Comparison of ENCODE assay signal across 15 mouse cellular contexts in the genomic region with DNA sequence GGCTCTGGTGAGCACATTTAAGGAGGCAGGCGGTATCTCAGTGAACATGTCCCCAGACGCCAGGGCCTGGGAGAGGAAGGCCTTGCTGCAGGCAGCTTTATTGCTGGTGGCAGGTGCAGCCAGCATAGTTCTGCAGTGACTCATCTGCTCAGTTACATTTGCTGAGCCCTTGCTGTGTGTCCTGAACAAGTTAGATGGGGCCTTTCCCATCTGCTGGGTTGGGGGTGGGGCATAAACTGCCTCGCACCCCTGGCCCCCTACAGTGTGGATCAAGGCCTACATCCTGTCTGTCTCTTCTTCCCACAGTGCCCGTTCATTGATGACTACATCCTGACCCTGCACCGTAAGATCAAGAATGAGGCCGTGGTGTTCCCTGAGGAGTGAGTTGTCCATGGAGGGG. TPM values are rescaled to one million over a fixed set of nuclear protein-coding genes. Genes with fewer than 3 reads are reported as not detected.
DNase-seq lines count a peak whose midpoint lies in the region; ATAC-seq and TF ChIP-seq lines count a peak whose summit lies in the region.
"Had no signal": no experiment of that assay in that cellular context is flagged by ENCODE, and none has a peak within 500 bp of the region (broad histone marks: within the 10 kb centered on the region; RNA-seq: fewer than 3 reads in every experiment).

No protein-coding gene starts in this region.

- 66% methylated on average over 6 of the region's 6 CpGs for WGBS in embryonic facial prominence, embryonic 14.5 days
- WGBS in embryonic facial prominence, embryonic 10.5 days = 66% methylated on average over 6 of the region's 6 CpGs
- 60% methylated on average over 6 of the region's 6 CpGs for WGBS in stomach, embryonic 14.5 days
- WGBS in stomach, postnatal 0 days = 56% methylated on average over 6 of the region's 6 CpGs
- 64% methylated on average over 6 of the region's 6 CpGs for WGBS in midbrain, postnatal 0 days

- H3K9me3 ChIP-seq in embryonic facial prominence, embryonic 14.5 days (ENCODE audit: control insufficient read depth, low read length) = no peaks in the 10 kb centered on the region
- no peaks in the 10 kb centered on the region for H3K9me3 ChIP-seq in embryonic facial prominence, embryonic 10.5 days
- no peaks in the 10 kb centered on the region for H3K9me3 ChIP-seq in stomach, embryonic 14.5 days (ENCODE audit: control insufficient read depth, low read depth, low read length)
- no peaks in the 10 kb centered on the region for H3K9me3 ChIP-seq in stomach, postnatal 0 days (ENCODE audit: control insufficient read depth, low read length)
- no peaks in the 10 kb centered on the region for H3K9me3 ChIP-seq in midbrain, postnatal 0 days (ENCODE audit: low read length)
- H3K9me3 ChIP-seq: hindbrain, embryonic 10.5 days had no signal

- H3K4me3 ChIP-seq in embryonic facial prominence, embryonic 14.5 days (ENCODE audit: low read depth, low read length) = no peak overlapping the region
- no peak overlapping the region for H3K4me3 ChIP-seq in embryonic facial prominence, embryonic 10.5 days
- H3K4me3 ChIP-seq in stomach, embryonic 14.5 days (ENCODE audit: low read depth, low read length) = no peak overlapping the region
- H3K4me3 ChIP-seq in stomach, postnatal 0 days (ENCODE audit: low read depth, low read length) = no peak overlapping the region
- H3K4me3 ChIP-seq in midbrain, postnatal 0 days (ENCODE audit: low read depth, low read length) = no peak overlapping the region
- H3K4me3 ChIP-seq: hindbrain, embryonic 10.5 days had no signal

- TF ChIP-seq EP300 in stomach, postnatal 0 days (optimal IDR thresholded peaks at IDR 0.05) = no peak

- H3K27me3 ChIP-seq in embryonic facial prominence, embryonic 14.5 days (replicated peaks; ENCODE audit: control insufficient read depth, insufficient read depth, low read length) = no peaks in the 10 kb centered on the region
- H3K27me3 ChIP-seq in embryonic facial prominence, embryonic 10.5 days (replicated peaks; ENCODE audit: low read depth, poor library complexity, severe bottlenecking) = peaks cover 7% of the 10 kb centered on the region; the same call in 1 of the 2 replicates
- no peaks in the 10 kb centered on the region for H3K27me3 ChIP-seq in stomach, embryonic 14.5 days (ENCODE audit: control insufficient read depth, insufficient read depth, low read length)
- H3K27me3 ChIP-seq in stomach, postnatal 0 days (ENCODE audit: control insufficient read depth, insufficient read depth, low read length) = no peaks in the 10 kb centered on the region
- no peaks in the 10 kb centered on the region for H3K27me3 ChIP-seq in midbrain, postnatal 0 days (ENCODE audit: insufficient read depth, low read length)

- no peak for TF ChIP-seq CTCF in stomach, postnatal 0 days (IDR thresholded peaks at IDR 0.05; ENCODE audit: low read depth)
- no peak for TF ChIP-seq CTCF in midbrain, postnatal 0 days (IDR thresholded peaks at IDR 0.05)

- ATAC-seq in embryonic facial prominence, embryonic 14.5 days (ENCODE audit: low read depth) = peak; percentile 75
- ATAC-seq in stomach, embryonic 14.5 days (ENCODE audit: insufficient number of reproducible peaks, insufficient read depth, low FRiP score, low read depth) = peak; percentile 39; the same call in 1 of the 2 replicates
- ATAC-seq in stomach, postnatal 0 days (ENCODE audit: low FRiP score, low TSS enrichment) = no peak; the same call in 1 of the 2 replicates
- ATAC-seq in midbrain, postnatal 0 days (ENCODE audit: low FRiP score) = no peak

- H3K36me3 ChIP-seq in embryonic facial prominence, embryonic 14.5 days (ENCODE audit: control insufficient read depth, insufficient read depth, low read length) = peaks cover 6% of the 10 kb centered on the region; the same call in 1 of the 2 replicates
- H3K36me3 ChIP-seq in embryonic facial prominence, embryonic 10.5 days (replicated peaks) = no peaks in the 10 kb centered on the region
- H3K36me3 ChIP-seq in stomach, embryonic 14.5 days (ENCODE audit: control insufficient read depth, insufficient read depth, low read length) = peaks cover 2% of the 10 kb centered on the region; the same call in 1 of the 2 replicates
- peaks cover 5% of the 10 kb centered on the region; the same call in 1 of the 2 replicates for H3K36me3 ChIP-seq in stomach, postnatal 0 days (ENCODE audit: control insufficient read depth, insufficient read depth, low read length)
- H3K36me3 ChIP-seq in midbrain, postnatal 0 days (ENCODE audit: insufficient read depth, low read length) = peaks cover 48% of the 10 kb centered on the region
- H3K36me3 ChIP-seq: hindbrain, embryonic 10.5 days had no signal

- no peaks in the 10 kb centered on the region for H3K4me1 ChIP-seq in embryonic facial prominence, embryonic 14.5 days (ENCODE audit: control insufficient read depth, insufficient read depth, low read length)
- H3K4me1 ChIP-seq in embryonic facial prominence, embryonic 10.5 days = no peaks in the 10 kb centered on the region
- H3K4me1 ChIP-seq in stomach, embryonic 14.5 days (ENCODE audit: control insufficient read depth, insufficient read depth, low read length) = no peaks in the 10 kb centered on the region
- H3K4me1 ChIP-seq in stomach, postnatal 0 days (replicated peaks; ENCODE audit: control insufficient read depth, insufficient read depth) = no peaks in the 10 kb centered on the region
- no peaks in the 10 kb centered on the region for H3K4me1 ChIP-seq in midbrain, postnatal 0 days (ENCODE audit: insufficient read depth, low read length)

- peak; percentile 68 for DNase-seq in embryonic facial prominence, embryonic 14.5 days (ENCODE audit: low spot score)
- DNase-seq in embryonic facial prominence, embryonic 10.5 days (ENCODE audit: low spot score) = no peak
- no peak for DNase-seq in stomach, postnatal 0 days (ENCODE audit: low spot score)
- DNase-seq in adrenal gland, postnatal 14 days = peak; percentile 47
- peak; percentile 36 for DNase-seq in retina, embryonic 14.5 days (ENCODE audit: low spot score)
- no peak for DNase-seq in midbrain, postnatal 0 days (ENCODE audit: low spot score)
- no peak for DNase-seq in lung, postnatal 10 days
- DNase-seq: cerebellum, postnatal 10 days; gastrocnemius, postnatal 10 days; lung, embryonic 14.5 days; midbrain, embryonic 14.5 days; spleen, adult 18-20 months; thymus, postnatal 25 days had no signal

- no peak overlapping the region for H3K27ac ChIP-seq in embryonic facial prominence, embryonic 14.5 days (replicated peaks; ENCODE audit: low read depth, low read length)
- H3K27ac ChIP-seq in embryonic facial prominence, embryonic 10.5 days (replicated peaks) = no peak overlapping the region
- no peak overlapping the region for H3K27ac ChIP-seq in stomach, embryonic 14.5 days (ENCODE audit: low read length)
- H3K27ac ChIP-seq in stomach, postnatal 0 days (replicated peaks) = no peak overlapping the region
- no peak overlapping the region for H3K27ac ChIP-seq in midbrain, postnatal 0 days (ENCODE audit: low read depth, low read length)
- H3K27ac ChIP-seq: hindbrain, embryonic 10.5 days had no signal

- no peak overlapping the region for H3K4me2 ChIP-seq in embryonic facial prominence, embryonic 14.5 days (ENCODE audit: low read depth, low read length)
- H3K4me2 ChIP-seq in stomach, embryonic 14.5 days (replicated peaks; ENCODE audit: low read depth, low read length) = no peak overlapping the region
- no peak overlapping the region for H3K4me2 ChIP-seq in stomach, postnatal 0 days (replicated peaks; ENCODE audit: low read depth)
- no peak overlapping the region for H3K4me2 ChIP-seq in midbrain, postnatal 0 days (ENCODE audit: low read depth, low read length, poor library complexity, severe bottlenecking)
- H3K4me2 ChIP-seq: lung, embryonic 14.5 days had no signal

- H3K9ac ChIP-seq in embryonic facial prominence, embryonic 14.5 days (ENCODE audit: low read depth, low read length) = no peak overlapping the region
- no peak overlapping the region for H3K9ac ChIP-seq in stomach, embryonic 14.5 days (replicated peaks; ENCODE audit: low read depth, low read length)
- H3K9ac ChIP-seq in stomach, postnatal 0 days (ENCODE audit: low read length) = no peak overlapping the region
- H3K9ac ChIP-seq in midbrain, postnatal 0 days (replicated peaks; ENCODE audit: low read length, poor library complexity, severe bottlenecking) = no peak overlapping the region
- H3K9ac ChIP-seq: lung, embryonic 14.5 days had no signal

RNA-seq across cellular contexts. Expression of gene Ncbp3, which starts 10.7 kb away (rescaled TPM):
- 9.2 and 9.5 TPM in 2 replicates for polyA plus RNA-seq in embryonic facial prominence, embryonic 14.5 days (2014; fragmentation: Nextera tagmentation; extraction: Ambion mirVana)
- polyA plus RNA-seq in embryonic facial prominence, embryonic 10.5 days (2016; fragmentation: Nextera tagmentation; extraction: Ambion mirVana) = 13.7 and 13.8 TPM in 2 replicates
- 13.6 and 15.1 TPM in 2 replicates for polyA plus RNA-seq in stomach, embryonic 14.5 days (2014; fragmentation: Nextera tagmentation; extraction: Ambion mirVana)
- polyA plus RNA-seq in stomach, postnatal 0 days (2015; fragmentation: Nextera tagmentation; extraction: Ambion mirVana) = 4.9 TPM in 2 replicates
- 9.2 and 10.9 TPM in 2 replicates for total RNA-seq in adrenal gland, postnatal 14 days (2021)
- 7.2 and 11.7 TPM in 2 replicates for total RNA-seq in midbrain, postnatal 0 days (2014; rRNA removed)
- polyA plus RNA-seq in midbrain, postnatal 0 days (2015; fragmentation: Nextera tagmentation; extraction: Ambion mirVana) = 6.1 and 7.9 TPM in 2 replicates

RNA-seq across cellular contexts. Expression of gene Camkk1, which starts 18.1 kb away (rescaled TPM):
- 6.0 TPM in 2 replicates for polyA plus RNA-seq in embryonic facial prominence, embryonic 14.5 days (2014; fragmentation: Nextera tagmentation; extraction: Ambion mirVana)
- 5.6 and 6.9 TPM in 2 replicates for polyA plus RNA-seq in embryonic facial prominence, embryonic 10.5 days (2016; fragmentation: Nextera tagmentation; extraction: Ambion mirVana)
- polyA plus RNA-seq in stomach, embryonic 14.5 days (2014; fragmentation: Nextera tagmentation; extraction: Ambion mirVana) = 4.3 and 5.0 TPM in 2 replicates
- 6.7 and 7.1 TPM in 2 replicates for polyA plus RNA-seq in stomach, postnatal 0 days (2015; fragmentation: Nextera tagmentation; extraction: Ambion mirVana)
- total RNA-seq in adrenal gland, postnatal 14 days (2021) = 1.3 and 1.5 TPM in 2 replicates
- total RNA-seq in midbrain, postnatal 0 days (2014; rRNA removed) = 26.7 and 28.6 TPM in 2 replicates
- polyA plus RNA-seq in midbrain, postnatal 0 days (2015; fragmentation: Nextera tagmentation; extraction: Ambion mirVana) = 27.7 and 30.2 TPM in 2 replicates

RNA-seq across cellular contexts. Expression of gene P2rx1, which starts 38.0 kb away (rescaled TPM):
- 2.3 and 3.0 TPM in 2 replicates for polyA plus RNA-seq in embryonic facial prominence, embryonic 14.5 days (2014; fragmentation: Nextera tagmentation; extraction: Ambion mirVana)
- 0.79 and 1.0 TPM in 2 replicates for polyA plus RNA-seq in embryonic facial prominence, embryonic 10.5 days (2016; fragmentation: Nextera tagmentation; extraction: Ambion mirVana)
- 2.2 and 8.0 TPM in 2 replicates for polyA plus RNA-seq in stomach, embryonic 14.5 days (2014; fragmentation: Nextera tagmentation; extraction: Ambion mirVana)
- polyA plus RNA-seq in stomach, postnatal 0 days (2015; fragmentation: Nextera tagmentation; extraction: Ambion mirVana) = 0.97 and 0.98 TPM in 2 replicates
- 0.98 and 1.2 TPM in 2 replicates for total RNA-seq in adrenal gland, postnatal 14 days (2021)
- total RNA-seq in midbrain, postnatal 0 days (2014; rRNA removed) = 0.42 and 0.55 TPM in 2 replicates
- polyA plus RNA-seq in midbrain, postnatal 0 days (2015; fragmentation: Nextera tagmentation; extraction: Ambion mirVana) = 0.16 and 0.39 TPM in 2 replicates

RNA-seq across cellular contexts. Expression of gene Itgae, which starts 53.5 kb away (rescaled TPM):
- 0.20 and 0.21 TPM in 2 replicates for polyA plus RNA-seq in embryonic facial prominence, embryonic 14.5 days (2014; fragmentation: Nextera tagmentation; extraction: Ambion mirVana)
- 0.45 and 0.52 TPM in 2 replicates for polyA plus RNA-seq in embryonic facial prominence, embryonic 10.5 days (2016; fragmentation: Nextera tagmentation; extraction: Ambion mirVana)
- 0.13 and 0.51 TPM in 2 replicates for polyA plus RNA-seq in stomach, embryonic 14.5 days (2014; fragmentation: Nextera tagmentation; extraction: Ambion mirVana)
- 0.13 and 0.15 TPM in 2 replicates for polyA plus RNA-seq in stomach, postnatal 0 days (2015; fragmentation: Nextera tagmentation; extraction: Ambion mirVana)
- 0.30 and 1.7 TPM in 2 replicates for total RNA-seq in adrenal gland, postnatal 14 days (2021)
- total RNA-seq in midbrain, postnatal 0 days (2014; rRNA removed) = 0.05 TPM in 1 of 2 replicates, not detected in the other
- 0.09 and 0.10 TPM in 2 replicates for polyA plus RNA-seq in midbrain, postnatal 0 days (2015; fragmentation: Nextera tagmentation; extraction: Ambion mirVana)

Comparison
In these comparisons a context has a peak if more than half of its experiments do, and no peak if none do; other contexts are left out.
1. ATAC-seq: peak in embryonic facial prominence, embryonic 14.5 days (single experiment) and stomach, embryonic 14.5 days (single experiment); none in stomach, postnatal 0 days (single experiment) and midbrain, postnatal 0 days (single experiment).
2. DNase-seq: peak in embryonic facial prominence, embryonic 14.5 days (single experiment), adrenal gland, postnatal 14 days (single experiment) and retina, embryonic 14.5 days (single experiment); none in embryonic facial prominence, embryonic 10.5 days (single experiment), stomach, postnatal 0 days (single experiment), midbrain, postnatal 0 days (single experiment) and lung, postnatal 10 days (single experiment).